Mouse (Mus musculus) heart, postnatal 10 days (tissue): ENCODE measurements at regions not wholly inside any gene's neighbourhood (a gene's known extent, or its start where the extent isn't known, plus 50 kb on each side); places are given as distances from the start of the nearest gene placed in this dataset.
A peak's percentile ranks its signal among the peaks of the same experiment; 100 is the strongest.
"Not testable (repeated sequence)": the region's sequence is repeated elsewhere in the genome, so short reads cannot be mapped to it uniquely, and the experiment has no call there.

Source experiments
- DNase-seq, 2 experiments: peaks; one replicate each; pipeline ENCODE4 v3.0.0; 2021
- intact Hi-C: fragments of 180-260 bp; cut with DNase I; formaldehyde crosslinking; loops from one replicate; pipeline ENCODE4 v1.15.1; 2025

DNA sequence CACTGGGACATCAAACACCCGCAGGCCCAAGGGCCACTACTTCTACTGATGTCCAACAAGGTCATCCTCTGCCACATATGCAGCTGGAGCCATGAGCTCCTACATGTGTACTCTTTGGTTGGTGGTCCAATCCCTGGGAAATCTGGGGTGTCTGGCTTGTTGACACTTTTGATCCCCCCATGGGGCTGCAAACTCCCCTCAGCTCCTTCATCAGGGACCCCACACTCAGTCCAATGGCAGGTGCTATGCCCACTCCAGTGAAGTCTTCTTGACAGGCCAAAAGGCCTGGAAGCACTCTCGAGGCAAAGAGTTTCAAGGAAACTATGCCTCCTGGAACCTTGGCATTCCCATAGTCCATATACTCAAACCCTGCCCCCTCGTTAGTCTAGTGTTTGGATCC, 570.8 kb upstream of the Smc2 start:
- no peak for DNase-seq
- intact Hi-C loops = no loop called here

DNA sequence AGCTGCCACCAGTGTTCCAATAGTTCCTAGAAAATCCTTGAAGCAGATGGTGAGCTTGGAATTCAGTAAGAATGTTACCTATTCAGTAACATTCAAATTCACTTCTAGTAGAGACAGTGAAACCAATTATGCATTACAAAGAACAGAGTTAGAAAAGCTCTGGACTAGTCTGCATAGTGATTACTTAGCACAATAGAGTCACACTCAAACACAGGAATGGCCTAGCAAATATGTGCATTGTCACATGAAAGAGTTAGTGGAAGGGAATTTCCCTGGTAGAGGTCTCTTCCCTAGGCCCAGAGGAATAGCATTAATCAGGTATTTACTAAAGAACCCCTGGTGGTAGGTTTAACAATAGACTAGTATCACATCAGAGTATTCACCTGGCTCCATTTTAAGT, 570.3 kb upstream of the Smc2 start:
- DNase-seq, intact Hi-C loops: not testable (repeated sequence)

DNA sequence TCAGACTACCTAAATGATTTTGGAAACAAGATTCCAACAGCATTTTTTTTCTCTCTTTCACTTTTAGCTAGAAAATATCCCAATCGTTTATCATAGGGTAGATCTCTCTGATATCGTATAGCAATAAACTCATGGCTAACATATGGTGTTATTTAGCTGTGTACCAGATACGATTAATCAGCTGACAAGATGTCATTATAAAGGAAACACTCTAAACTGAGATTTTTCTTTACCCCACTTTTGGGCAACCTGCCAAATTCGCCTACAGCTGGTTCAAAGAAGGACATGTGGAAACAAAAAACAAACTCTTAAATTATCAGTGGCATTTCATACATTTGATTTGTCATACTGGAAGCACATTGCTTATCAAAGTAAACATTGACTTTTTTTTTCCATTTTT, 553.6 kb upstream of the Smc2 start:
- intact Hi-C loops = no loop called here
- no peak for DNase-seq

DNA sequence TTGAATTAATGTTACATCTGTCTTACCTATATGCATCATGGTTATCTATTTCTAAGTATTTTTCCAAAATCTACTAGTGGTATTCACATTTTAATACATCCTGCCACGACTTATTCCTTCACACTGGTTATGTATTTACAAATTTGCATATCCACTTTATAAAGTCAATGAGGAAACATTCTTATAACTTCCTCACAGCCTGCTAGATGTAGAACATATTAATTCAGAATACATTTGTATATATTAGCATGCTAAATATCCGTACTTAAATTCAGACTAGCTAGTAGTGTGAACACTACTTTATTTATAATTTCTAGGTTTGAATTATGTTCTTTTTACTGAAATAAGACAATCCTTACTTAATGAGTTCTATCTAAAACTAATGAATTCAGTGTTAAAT, 549.8 kb upstream of the Smc2 start:
- intact Hi-C loops = no loop called here

GRCm38 (mm10) chr4:51928245-51928644, 510.8 kb upstream of the Smc2 start:
- DNase-seq = no peak
- intact Hi-C loops = no loop called here

More for the DNA sequence above, 549.8 kb upstream of the Smc2 start:
- DNase-seq = no peak

DNA sequence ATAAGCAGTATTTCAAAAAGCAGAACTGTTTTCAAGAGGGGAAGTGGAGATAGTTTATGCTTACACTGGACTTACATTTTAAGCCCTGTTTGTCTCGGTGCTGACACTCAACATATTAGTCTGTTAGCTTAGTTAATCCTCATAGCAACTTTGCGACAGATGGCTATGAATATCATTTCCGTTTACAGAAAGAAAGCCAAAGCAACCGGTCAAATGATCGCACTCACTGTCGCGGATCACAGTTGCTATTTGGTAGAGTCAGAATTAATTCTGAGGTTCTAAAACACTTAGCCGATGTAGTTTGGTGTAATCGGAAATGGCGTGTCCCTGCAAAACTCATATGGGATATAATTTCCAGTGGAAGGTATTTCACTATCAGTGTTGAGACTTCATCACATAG, 469.3 kb upstream of the Smc2 start:
- intact Hi-C loops = no loop called here
- DNase-seq = no peak

GRCm38 (mm10) chr4:51978962-51979361, 460.1 kb upstream of the Smc2 start:
- intact Hi-C loops = no loop called here
- DNase-seq = no peak

DNA sequence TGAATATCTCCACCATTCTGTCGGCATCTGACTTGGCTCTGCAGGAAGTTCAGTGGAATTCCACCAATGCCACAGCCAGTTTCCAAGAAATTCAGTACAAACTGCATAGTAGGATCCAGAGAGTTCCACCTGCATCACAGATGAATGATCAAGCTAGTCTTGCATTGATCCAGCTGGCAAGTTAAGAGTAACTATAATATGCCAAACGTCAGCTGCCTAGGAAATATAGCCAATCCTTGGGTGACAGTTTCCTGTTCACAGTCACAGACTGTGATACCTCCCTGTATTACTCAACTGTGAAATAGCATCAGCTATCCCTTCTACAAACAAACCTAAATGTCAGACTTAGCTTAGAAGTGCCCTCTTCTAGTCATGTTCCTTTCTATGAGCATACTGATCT, 446.6 kb upstream of the Smc2 start:
- intact Hi-C loops = no loop called here
- no peak for DNase-seq

GRCm38 (mm10) chr4:52036765-52037353, 402.2 kb upstream of the Smc2 start:
- intact Hi-C loops = no loop called here
- no peak for DNase-seq

DNA sequence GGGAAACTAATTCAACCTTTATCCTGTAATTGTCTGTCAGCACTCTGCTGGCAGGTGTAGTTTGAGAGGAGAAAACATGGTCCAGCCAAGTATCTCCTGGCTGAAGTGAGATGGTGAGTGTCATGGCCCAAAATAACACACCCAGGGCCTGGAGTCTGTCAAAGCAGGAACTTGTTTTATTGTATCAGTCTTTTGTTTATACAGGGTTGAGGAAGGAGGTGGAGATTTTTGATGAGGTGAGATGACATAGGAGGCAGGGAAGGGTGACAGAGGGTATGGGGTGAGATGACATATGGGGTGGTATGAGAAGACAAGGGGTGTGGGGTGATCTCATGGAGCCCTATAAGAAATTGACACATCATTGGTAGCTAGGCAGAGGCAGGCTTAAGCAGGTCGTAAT, 395.6 kb upstream of the Smc2 start:
- peak; percentile 60 to 62 for DNase-seq
- intact Hi-C loops = no loop called here

- intact Hi-C loops = no loop called here
Measured at GRCm38 (mm10) chr4:52050948-52051347, 388.1 kb upstream of the Smc2 start.

GRCm38 (mm10) chr4:52056031-52056430, 383.0 kb upstream of the Smc2 start:
- DNase-seq = no peak
- intact Hi-C loops = no loop called here

More at GRCm38 (mm10) chr4:52050948-52051347, 388.1 kb upstream of the Smc2 start:
- DNase-seq = no peak

GRCm38 (mm10) chr4:52060031-52060430, 379.0 kb upstream of the Smc2 start:
- DNase-seq = no peak
- intact Hi-C loops = no loop called here

GRCm38 (mm10) chr4:52099187-52099586, 339.9 kb upstream of the Smc2 start:
- DNase-seq = no peak
- intact Hi-C loops = no loop called here

DNA sequence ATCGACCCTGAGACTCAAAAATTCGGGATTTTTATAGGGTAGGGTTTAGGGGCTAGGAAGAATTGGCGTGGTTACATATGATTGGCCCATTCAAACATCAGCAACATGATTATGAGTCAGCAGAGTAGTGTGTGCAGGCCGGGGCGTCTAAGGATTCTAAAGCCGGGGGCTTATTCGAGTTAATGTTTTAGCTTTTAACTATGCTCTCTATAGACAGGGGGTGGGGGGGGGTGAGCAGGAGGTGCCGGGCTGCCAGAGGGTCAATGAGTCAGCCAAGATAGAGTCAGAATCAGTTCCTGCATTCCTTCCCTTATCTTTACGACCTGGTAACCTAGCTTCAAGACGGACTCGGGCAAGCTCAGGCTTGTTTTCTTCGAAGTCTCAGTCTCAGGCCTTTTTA, 333.2 kb upstream of the Smc2 start:
- no peak for DNase-seq
- intact Hi-C loops = no loop called here

GRCm38 (mm10) chr4:52117765-52118290, 321.2 kb upstream of the Smc2 start:
- DNase-seq = no peak
- intact Hi-C loops = no loop called here

GRCm38 (mm10) chr4:52118439-52119072, 320.5 kb upstream of the Smc2 start:
- no peak for DNase-seq
- intact Hi-C loops = no loop called here

DNA sequence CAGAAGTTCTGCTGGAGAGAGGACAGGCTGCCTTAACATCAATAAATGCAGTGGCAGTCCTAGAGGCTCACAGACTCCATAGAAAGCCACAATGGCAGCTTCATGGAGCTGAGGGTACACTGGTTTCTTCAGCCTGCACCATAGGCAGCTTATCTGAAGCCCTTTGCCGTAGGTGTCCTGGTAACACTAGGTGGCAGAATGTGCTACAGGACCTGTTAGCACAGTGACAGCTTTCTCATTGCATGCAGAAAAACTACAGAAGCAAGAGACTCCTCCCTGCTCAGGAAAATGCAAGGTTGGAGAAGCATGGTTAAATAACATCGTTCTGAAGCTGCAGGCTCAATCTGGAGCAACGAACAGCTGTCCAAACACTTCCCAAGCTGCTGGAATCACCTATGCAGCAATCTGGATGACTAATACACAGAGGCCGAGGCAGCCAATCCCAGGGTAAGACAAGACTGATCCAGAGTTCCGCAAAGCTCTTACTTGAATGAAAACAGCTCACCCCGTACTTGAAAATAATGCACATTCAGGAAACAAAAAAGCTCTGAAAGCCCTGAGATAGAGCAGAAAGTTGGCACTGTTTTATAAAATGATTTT, 286.4 kb upstream of the Smc2 start:
- peak in 1 of 2 experiments; percentile 3 for DNase-seq
- intact Hi-C loops = loop anchor here (2.0 kb wide), 1 partner anchor 572 kb away; no protein-coding TSS in a partner anchor

DNA sequence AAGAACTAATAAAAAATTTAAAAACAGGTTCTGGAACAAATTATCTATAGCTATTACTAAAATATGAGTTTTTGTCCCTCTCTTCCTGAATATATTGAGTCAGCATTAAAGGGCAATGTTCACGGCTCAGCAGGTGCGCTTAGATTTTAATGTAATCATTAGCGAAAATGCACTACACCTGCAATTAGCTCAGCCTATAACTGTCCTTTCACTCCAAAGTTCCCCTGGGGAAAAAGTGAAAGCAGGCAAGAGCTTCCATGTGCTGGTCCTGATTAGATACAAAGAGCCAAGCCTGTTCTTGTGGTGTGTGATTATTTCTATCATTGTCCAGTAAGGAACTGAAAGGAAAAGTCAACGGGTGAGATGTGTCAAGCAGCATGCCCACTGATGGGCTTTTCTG, 262.8 kb upstream of the Smc2 start:
- intact Hi-C loops = no loop called here
- no peak for DNase-seq

GRCm38 (mm10) chr4:52197777-52198176, 241.3 kb upstream of the Smc2 start:
- no peak for DNase-seq
- intact Hi-C loops = no loop called here

- DNase-seq = no peak
- intact Hi-C loops = no loop called here
Measured at GRCm38 (mm10) chr4:52210601-52211000, 228.4 kb upstream of the Smc2 start.

GRCm38 (mm10) chr4:52211022-52211421, 228.0 kb upstream of the Smc2 start:
- intact Hi-C loops = no loop called here
- no peak for DNase-seq
